Mouse (Mus musculus) erythroblast, embryonic 14.5 days (primary cell): ENCODE measurements around the gene BC017158.
"Not testable (repeated sequence)": the region's sequence is repeated elsewhere in the genome, so short reads cannot be mapped to it uniquely, and the experiment has no call there.

Source experiments
- GATA1 ChIP-seq: IDR thresholded peaks from 2 replicates; pipeline ENCODE4 v1.6.1; 2012; ENCODE audit warnings: low read length, inconsistent platforms, mixed read lengths
- TAL1 ChIP-seq: IDR thresholded peaks from 3 replicates; pipeline ENCODE4 v1.6.1; 2012; ENCODE audit warnings: low read length, inconsistent platforms, mixed read lengths

DNA sequence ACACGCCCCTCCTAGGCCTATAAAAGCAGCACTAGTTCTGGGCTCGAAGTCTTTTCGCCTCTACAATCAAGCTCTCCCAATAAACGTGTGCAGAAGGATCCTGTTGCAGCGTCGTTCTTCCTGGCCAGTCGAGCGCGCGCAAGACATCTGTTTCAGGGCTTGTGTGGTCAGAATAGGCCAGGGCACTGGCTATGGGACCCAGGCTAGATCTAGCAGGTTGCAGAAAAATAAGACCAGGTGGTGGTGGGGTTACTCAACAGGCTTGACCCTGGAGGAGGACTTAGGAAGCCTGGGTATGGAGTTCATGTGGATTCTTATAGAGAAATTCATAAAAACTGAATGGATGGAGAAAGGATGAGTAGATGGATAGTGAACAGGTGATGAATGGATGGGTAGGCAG, 44.7 kb upstream of the BC017158 start:
- TF ChIP-seq TAL1, GATA1: not testable (repeated sequence)
